Mouse (Mus musculus): ENCODE results near the gene Tpra1. TPM values are rescaled to one million over a fixed set of nuclear protein-coding genes. Genes with fewer than 3 reads are reported as not detected.

The Tpra1 gene
- polyA plus RNA-seq, 1 experiment: 156 TPM

DNA sequence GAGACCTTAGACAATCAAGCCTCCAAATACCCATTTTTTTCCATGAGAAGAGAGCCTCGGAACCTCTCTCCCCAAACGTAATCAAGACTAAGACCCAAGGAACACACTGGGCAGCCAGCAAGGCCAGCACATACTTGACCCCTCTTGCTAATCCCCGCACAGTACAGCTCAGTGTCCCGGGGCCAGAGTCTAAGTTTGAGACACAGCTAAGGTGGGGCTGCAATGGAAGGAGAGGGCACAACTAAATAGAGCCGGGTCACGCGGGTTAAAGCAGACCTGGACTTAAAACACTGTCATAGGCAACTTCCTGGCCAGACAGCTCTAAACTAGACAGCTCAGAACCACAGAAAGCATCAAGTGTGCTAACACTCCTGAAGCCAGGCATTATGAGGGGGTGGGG is 11.2 kb upstream of the Tpra1 start:
- no peak for TF ChIP-seq CTCF (IDR thresholded peaks at IDR 0.05; ENCODE audit: extremely low read depth, insufficient read length, insufficient replicate concordance, low read depth, low read length)
- WGBS: 85% methylated on average over 7 of the region's 7 CpGs
- Histone ChIP-seq H3K27ac (ENCODE audit: insufficient read depth, low read depth, low read length) (no peak overlapping the region), H3K36me3 (ENCODE audit: control insufficient read depth, insufficient read depth, low read length) (peaks cover 31% of the 10 kb centered on the region), H3K4me3 (ENCODE audit: low read depth, low read length) (no peak overlapping the region), H3K4me1 (ENCODE audit: control insufficient read depth, insufficient read depth, insufficient read length, low read length) (no peaks in the 10 kb centered on the region; the same call in none of the 2 replicates), H3K27me3 (ENCODE audit: control insufficient read depth, insufficient read depth, low read length) (no peaks in the 10 kb centered on the region)

DNA sequence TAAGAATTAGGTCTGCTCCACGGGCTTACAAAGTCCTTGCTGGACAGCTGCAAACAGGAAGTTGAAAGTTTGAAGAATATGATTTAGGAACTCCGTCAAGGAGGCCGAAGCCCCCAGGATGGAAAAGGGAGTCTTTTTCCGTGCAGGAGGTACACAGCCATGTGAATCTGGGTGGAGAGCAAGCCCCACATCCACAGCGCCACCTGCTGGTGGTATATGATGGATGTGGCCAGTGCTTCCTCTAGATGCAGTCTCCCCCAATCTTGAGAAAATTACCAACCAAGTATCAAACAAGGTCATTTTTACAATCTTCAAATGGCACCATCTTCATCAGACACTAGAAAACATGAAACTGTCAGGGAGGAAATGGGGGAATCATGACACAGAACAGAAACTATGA is 8.5 kb upstream of the Tpra1 start:
- Histone ChIP-seq H3K27me3 (ENCODE audit: control insufficient read depth, insufficient read depth, low read length) (no peaks in the 10 kb centered on the region), H3K4me3 (ENCODE audit: low read depth, low read length) (no peak overlapping the region), H3K36me3 (ENCODE audit: control insufficient read depth, insufficient read depth, low read length) (peaks cover 17% of the 10 kb centered on the region), H3K27ac (ENCODE audit: insufficient read depth, low read depth, low read length) (no peak overlapping the region), H3K4me1 (ENCODE audit: control insufficient read depth, insufficient read depth, insufficient read length, low read length) (no peaks in the 10 kb centered on the region; the same call in none of the 2 replicates)
- TF ChIP-seq CTCF (IDR thresholded peaks at IDR 0.05; ENCODE audit: extremely low read depth, insufficient read length, insufficient replicate concordance, low read depth, low read length): peak; percentile 89; the same call in 1 of the 2 replicates
- no peak for TF ChIP-seq POLR2A (IDR thresholded peaks at IDR 0.05; ENCODE audit: low read depth, low read length)
- WGBS: 52% methylated on average over 5 of the region's 5 CpGs

DNA sequence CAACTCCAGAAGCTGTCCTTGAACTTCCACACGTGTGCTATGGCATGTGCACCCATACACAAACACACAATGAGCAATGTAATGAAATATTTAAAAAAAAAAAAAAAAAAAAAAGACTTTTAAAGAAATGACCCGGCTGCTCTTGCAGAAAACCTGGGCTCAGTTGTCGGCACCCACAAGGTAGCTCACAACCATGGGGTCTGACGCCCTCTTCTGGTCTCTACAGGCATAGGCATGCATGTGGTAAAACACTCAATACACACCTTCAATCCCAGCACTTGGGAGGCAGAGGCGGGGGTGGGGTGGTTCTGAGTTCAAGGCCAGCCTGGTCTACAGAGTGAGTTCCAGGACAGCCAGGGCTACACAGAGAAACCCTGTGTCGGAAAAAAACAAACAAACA is 6.1 kb upstream of the Tpra1 start:
- 73% methylated on average over 6 of the region's 6 CpGs for WGBS
- no peaks in the 10 kb centered on the region for H3K27me3 ChIP-seq (ENCODE audit: control insufficient read depth, insufficient read depth, low read length)
- H3K27ac ChIP-seq (ENCODE audit: insufficient read depth, low read depth, low read length): no peak overlapping the region
- TF ChIP-seq POLR2A (IDR thresholded peaks at IDR 0.05; ENCODE audit: low read depth, low read length): no peak
- no peak for TF ChIP-seq CTCF (IDR thresholded peaks at IDR 0.05; ENCODE audit: extremely low read depth, insufficient read length, insufficient replicate concordance, low read depth, low read length)
- peaks cover 9% of the 10 kb centered on the region for H3K36me3 ChIP-seq (ENCODE audit: control insufficient read depth, insufficient read depth, low read length)
- no peak overlapping the region for H3K4me3 ChIP-seq (ENCODE audit: low read depth, low read length)
- H3K4me1 ChIP-seq (ENCODE audit: control insufficient read depth, insufficient read depth, insufficient read length, low read length): no peaks in the 10 kb centered on the region

DNA sequence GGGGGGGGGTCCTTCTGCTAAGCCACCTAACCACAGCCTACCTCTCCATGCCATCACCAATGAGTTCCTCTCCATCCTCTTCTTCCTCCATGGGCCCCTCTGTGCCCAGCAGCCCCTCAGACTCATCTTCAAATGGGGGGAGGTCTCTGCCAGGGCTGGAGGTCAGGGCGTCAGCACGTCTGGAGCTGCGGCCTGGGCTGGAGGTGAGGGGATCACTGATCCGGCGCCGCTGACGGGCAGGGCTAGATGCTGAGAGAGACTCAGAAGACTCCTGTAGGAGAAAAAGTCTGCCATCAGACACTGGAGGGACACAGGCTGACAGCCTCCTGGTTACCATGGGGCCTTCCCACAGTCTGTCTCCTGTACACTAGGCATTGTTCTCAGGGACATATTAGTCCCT is 4.8 kb upstream of the Tpra1 start:
- WGBS: 81% methylated on average over 7 of the region's 7 CpGs
- Histone ChIP-seq H3K36me3 (ENCODE audit: control insufficient read depth, insufficient read depth, low read length) (no peaks in the 10 kb centered on the region; the same call in none of the 2 replicates), H3K4me3 (ENCODE audit: low read depth, low read length) (no peak overlapping the region), H3K27me3 (ENCODE audit: control insufficient read depth, insufficient read depth, low read length) (no peaks in the 10 kb centered on the region), H3K4me1 (ENCODE audit: control insufficient read depth, insufficient read depth, insufficient read length, low read length) (peaks cover 5% of the 10 kb centered on the region; the same call in 1 of the 2 replicates), H3K27ac (ENCODE audit: insufficient read depth, low read depth, low read length) (no peak overlapping the region)
- no peak for TF ChIP-seq POLR2A (IDR thresholded peaks at IDR 0.05; ENCODE audit: low read depth, low read length)
- TF ChIP-seq CTCF (IDR thresholded peaks at IDR 0.05; ENCODE audit: extremely low read depth, insufficient read length, insufficient replicate concordance, low read depth, low read length): no peak

DNA sequence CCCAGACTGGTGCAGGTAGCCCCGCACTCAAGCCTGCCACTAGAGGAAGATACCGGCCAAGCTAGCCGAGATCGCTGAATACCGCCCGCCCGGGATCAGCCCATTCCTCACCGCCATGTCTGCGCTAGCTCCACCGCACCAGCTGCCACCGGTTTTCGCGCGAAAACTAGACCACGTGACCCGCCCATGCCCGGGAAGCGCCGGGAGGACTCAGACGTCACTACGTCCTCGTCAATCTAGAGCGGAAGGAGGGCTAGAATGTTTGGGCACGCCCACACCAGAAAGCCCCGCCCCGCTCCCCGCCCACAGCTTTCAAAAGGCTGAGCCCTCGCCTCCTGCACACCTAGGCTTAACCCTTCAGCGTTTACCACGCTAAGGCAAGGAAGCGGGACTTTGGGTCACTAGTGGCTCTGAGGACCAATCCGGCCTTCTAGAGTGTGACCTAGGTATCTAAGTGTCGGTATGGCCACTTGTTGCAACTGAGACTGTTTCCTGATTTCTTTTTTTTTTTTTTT is 3.5 kb upstream of the Tpra1 start, which contains the start of gene Mcm2:
Gene Mcm2 (minus strand): TSS at position 247 of the 515 bp plus-strand sequence.
- TF ChIP-seq POLR2A (IDR thresholded peaks at IDR 0.05; ENCODE audit: low read depth, low read length) (no peak; the same call in 1 of the 2 replicates), CTCF (IDR thresholded peaks at IDR 0.05; ENCODE audit: extremely low read depth, insufficient read length, insufficient replicate concordance, low read depth, low read length) (no peak)
- WGBS: under 1% methylated on average over 33 of the region's 33 CpGs
- Histone ChIP-seq H3K27ac (ENCODE audit: insufficient read depth, low read depth, low read length) (no peak within 1 kb of the TSS), H3K27me3 (ENCODE audit: control insufficient read depth, insufficient read depth, low read length) (no peaks in the 10 kb centered on the region), H3K36me3 (ENCODE audit: control insufficient read depth, insufficient read depth, low read length) (no peaks in the 10 kb centered on the region), H3K4me1 (ENCODE audit: control insufficient read depth, insufficient read depth, insufficient read length, low read length) (peaks cover 11% of the 10 kb centered on the region), H3K4me3 (ENCODE audit: low read depth, low read length) (peak within 1 kb of the TSS; percentile 74)

DNA sequence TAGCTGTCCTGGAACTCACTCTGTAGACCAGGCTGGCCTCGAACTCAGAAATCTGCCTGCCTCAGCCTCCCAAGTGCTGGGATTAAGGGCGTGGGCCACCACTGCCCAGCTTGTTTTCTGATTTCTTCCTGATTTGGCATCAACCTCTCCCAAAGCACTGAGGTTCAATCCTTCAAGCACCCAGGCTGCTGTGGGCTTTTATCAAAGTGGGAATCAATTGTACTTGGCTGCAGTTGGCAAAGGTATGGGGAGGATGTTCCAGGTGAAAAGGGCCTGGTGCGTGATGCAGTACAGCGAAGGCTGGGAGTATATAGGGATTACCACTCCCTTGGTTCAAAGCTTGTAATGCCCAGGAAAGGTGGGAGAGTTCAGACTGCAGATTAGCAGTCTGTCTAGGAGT is 3.0 kb upstream of the Tpra1 start:
- H3K27me3 ChIP-seq (ENCODE audit: control insufficient read depth, insufficient read depth, low read length): no peaks in the 10 kb centered on the region
- TF ChIP-seq CTCF (IDR thresholded peaks at IDR 0.05; ENCODE audit: extremely low read depth, insufficient read length, insufficient replicate concordance, low read depth, low read length): no peak
- TF ChIP-seq POLR2A (IDR thresholded peaks at IDR 0.05; ENCODE audit: low read depth, low read length): 0 out of 2 replicates have a peak, but pooled peaks have one; percentile 6
- 55% methylated on average over 4 of the region's 4 CpGs for WGBS
- H3K4me3 ChIP-seq (ENCODE audit: low read depth, low read length): no peak overlapping the region
- H3K4me1 ChIP-seq (ENCODE audit: control insufficient read depth, insufficient read depth, insufficient read length, low read length): peaks cover 16% of the 10 kb centered on the region
- H3K36me3 ChIP-seq (ENCODE audit: control insufficient read depth, insufficient read depth, low read length): no peaks in the 10 kb centered on the region
- H3K27ac ChIP-seq (ENCODE audit: insufficient read depth, low read depth, low read length): no peak overlapping the region

DNA sequence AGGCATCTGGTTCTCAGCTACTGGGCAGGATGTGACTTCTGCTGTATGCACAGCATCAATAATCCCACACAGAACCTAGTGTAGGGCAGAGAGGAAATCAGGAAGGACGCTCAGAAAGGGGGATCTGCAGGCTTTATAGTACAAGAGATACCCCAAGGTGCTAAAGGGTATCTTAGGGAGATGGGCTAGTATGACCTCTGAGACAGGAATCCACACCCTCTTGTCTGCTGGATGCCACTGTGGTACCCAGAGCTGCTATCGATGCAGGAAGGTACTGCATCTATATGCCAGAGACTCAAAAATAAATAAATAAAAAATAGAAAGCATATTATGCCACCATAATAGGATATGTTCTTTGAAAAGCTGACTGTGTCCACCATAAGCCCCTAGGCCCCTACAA is 2.4 kb upstream of the Tpra1 start:
- Histone ChIP-seq H3K4me3 (ENCODE audit: low read depth, low read length) (no peak overlapping the region), H3K27ac (ENCODE audit: insufficient read depth, low read depth, low read length) (no peak overlapping the region), H3K4me1 (ENCODE audit: control insufficient read depth, insufficient read depth, insufficient read length, low read length) (peaks cover 20% of the 10 kb centered on the region), H3K36me3 (ENCODE audit: control insufficient read depth, insufficient read depth, low read length) (no peaks in the 10 kb centered on the region), H3K27me3 (ENCODE audit: control insufficient read depth, insufficient read depth, low read length) (no peaks in the 10 kb centered on the region)
- no peak for TF ChIP-seq CTCF (IDR thresholded peaks at IDR 0.05; ENCODE audit: extremely low read depth, insufficient read length, insufficient replicate concordance, low read depth, low read length)
- no peak for TF ChIP-seq POLR2A (IDR thresholded peaks at IDR 0.05; ENCODE audit: low read depth, low read length)
- WGBS: 89% methylated on average over 2 of the region's 2 CpGs
